Mouse (Mus musculus) olfactory bulb, adult 2 months (tissue): ENCODE results near the gene Asgr1.

ENCODE experiments used
- CTCF ChIP-seq: fragments of 200-500 bp; IDR thresholded peaks from 2 replicates; pipeline ENCODE4 v1.5.1; 2012; ENCODE audit warnings: low read depth, mild to moderate bottlenecking, low read length, moderate library complexity; ENCODE audit not compliant: insufficient read depth
- POLR2A ChIP-seq: fragments of 200-500 bp; IDR thresholded peaks from 2 replicates; pipeline ENCODE4 v1.6.1; 2012; ENCODE audit warnings: mild to moderate bottlenecking, low read depth, low read length, moderate library complexity; ENCODE audit not compliant: insufficient read depth

- TF ChIP-seq CTCF: no peak
- no peak for TF ChIP-seq POLR2A
These were observed 9.2 kb downstream of the Asgr1 start for GRCm38 (mm10) chr11:70063053-70063452.
